Mouse (Mus musculus): ENCODE data around the gene Lactbl1.

DNA sequence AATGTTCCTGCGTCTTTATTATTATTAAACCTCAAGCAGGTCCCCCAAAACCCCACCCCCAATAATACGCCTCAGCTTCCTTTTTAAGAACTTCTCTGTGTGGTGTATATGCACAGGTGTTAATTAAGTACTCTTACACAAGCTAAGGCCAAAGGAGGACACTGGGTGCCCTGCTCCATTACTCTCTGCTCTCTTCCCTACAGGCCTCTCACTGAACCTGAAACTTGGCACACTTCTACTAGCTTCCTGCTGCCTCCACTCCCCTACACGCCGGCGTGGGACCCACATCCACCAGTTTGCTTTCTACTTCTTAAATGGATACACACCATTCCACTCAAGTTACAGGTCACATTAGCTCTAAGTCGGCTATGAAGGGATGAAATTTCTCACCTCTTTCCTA, 27.2 kb upstream of the Lactbl1 start:
- TF ChIP-seq POLR2A (IDR thresholded peaks at IDR 0.05; ENCODE audit: control insufficient read depth, low read depth, low read length) (no peak), CTCF (IDR thresholded peaks at IDR 0.05; ENCODE audit: control insufficient read depth, insufficient read depth, insufficient replicate concordance, low read depth, low read length) (no peak)

Data from testis, adult 2 months (tissue).